Mouse (Mus musculus): ENCODE results near the gene Cidec.
A peak's percentile ranks its signal among the peaks of the same experiment; 100 is the strongest.

- TF ChIP-seq POLR2A (IDR thresholded peaks at IDR 0.05; ENCODE audit: borderline replicate concordance, extremely low read depth, low read depth, low read length) (peak; percentile 84; the same call in 1 of the 2 replicates), CTCF (IDR thresholded peaks at IDR 0.05; ENCODE audit: insufficient read depth, low read length) (no peak)
Observed at GRCm38 (mm10) chr6:113377496-113378385, 57.8 kb downstream of the Cidec start, which contains the start of the genes Tada3 and Arpc4.

Data from lung, adult 2 months (tissue).